Mouse (Mus musculus): ENCODE results near the gene Rbbp4. TPM values are rescaled to one million over a fixed set of nuclear protein-coding genes. Genes with fewer than 3 reads are reported as not detected.
A peak's percentile ranks its signal among the peaks of the same experiment; 100 is the strongest.

The Rbbp4 gene
- polyA plus RNA-seq, 1 experiment, result 23.5 TPM

DNA sequence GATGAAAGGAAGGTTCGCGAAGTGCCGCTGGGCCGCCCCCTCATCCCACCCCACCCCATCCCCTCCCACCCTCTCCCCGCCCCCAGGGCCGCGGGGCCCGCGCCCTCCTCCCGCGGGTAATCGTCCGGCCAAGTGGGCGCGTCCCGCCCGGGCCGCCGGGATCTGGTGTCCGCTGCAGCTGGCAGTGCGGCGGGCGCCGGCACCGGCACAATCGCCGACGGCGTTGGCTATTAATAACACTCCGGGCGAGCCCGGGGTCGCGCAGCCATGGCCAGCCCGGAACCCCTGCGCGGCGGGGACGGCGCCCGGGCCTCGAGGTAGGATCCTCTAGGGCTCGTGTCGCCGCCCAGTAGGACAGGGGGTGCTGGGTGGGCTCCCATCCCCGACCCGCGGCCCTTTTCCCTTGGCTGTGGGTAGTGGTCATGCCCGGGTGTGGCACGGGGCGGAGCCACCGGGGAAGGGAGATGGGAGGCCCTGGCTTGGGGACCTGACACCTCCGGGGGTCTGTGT lies 47.6 kb downstream of the Rbbp4 start, which contains the start of gene Sync:
TSS of gene Sync (plus strand) at position 146 of the 510 bp plus-strand sequence.
- Histone ChIP-seq H3K4me1 (ENCODE audit: control insufficient read depth, insufficient read depth, low read length) (peaks cover 2% of the 10 kb centered on the region; the same call in 1 of the 2 replicates), H3K4me3 (replicated peaks; ENCODE audit: extremely low read depth, low read depth, low read length) (peak within 1 kb of the TSS; percentile 49)
- 2% methylated on average over 48 of the region's 53 CpGs for WGBS
- no peak for TF ChIP-seq CTCF (IDR thresholded peaks at IDR 0.05; ENCODE audit: insufficient read depth, low read length)
- no peak for TF ChIP-seq POLR2A (IDR thresholded peaks at IDR 0.05; ENCODE audit: borderline replicate concordance, extremely low read depth, low read depth, low read length)
- DNase-seq, result no peak

DNA sequence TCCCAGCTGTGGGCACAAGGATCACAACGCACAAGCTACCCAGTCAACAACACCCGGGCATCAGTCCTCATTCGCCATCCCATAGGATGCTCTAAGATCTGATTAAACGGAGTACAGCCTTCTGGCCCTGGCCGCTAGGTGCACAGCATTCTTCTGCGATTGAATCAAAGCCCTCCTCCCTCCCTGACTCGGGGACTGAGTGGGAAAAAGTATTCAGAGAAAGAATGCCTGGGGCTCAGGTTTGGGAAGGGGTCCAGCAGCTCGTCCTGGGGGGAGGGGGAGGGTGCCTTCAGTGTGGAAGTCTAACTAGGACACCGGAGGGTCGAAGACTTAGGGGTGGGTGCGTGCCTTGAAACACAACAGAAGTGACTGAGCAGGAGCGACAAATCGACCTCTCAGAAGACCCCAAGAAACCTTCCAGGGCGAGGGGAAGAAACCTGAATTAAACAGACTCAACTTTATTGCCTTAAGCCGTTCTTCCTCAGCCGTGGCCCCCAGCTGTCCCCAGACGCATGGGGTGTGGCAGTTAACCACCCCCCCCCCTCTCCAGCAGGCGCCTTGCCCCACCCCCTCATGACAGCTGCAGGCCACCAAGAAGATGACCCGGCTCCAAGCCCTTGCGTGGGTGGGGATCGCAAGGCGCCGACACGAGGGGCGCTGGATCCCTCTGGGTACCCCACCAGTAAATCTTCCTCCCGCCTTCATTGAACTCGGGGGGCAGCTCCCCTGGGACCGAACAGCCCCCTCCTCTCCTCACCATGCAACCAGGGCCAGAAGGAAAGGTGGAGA lies 48.3 kb downstream of the Rbbp4 start:
- WGBS, result 3% methylated on average over 28 of the region's 28 CpGs
- no peak for DNase-seq
- Histone ChIP-seq H3K4me1 (ENCODE audit: control insufficient read depth, insufficient read depth, low read length) (peaks cover 2% of the 10 kb centered on the region; the same call in 1 of the 2 replicates), H3K4me3 (replicated peaks; ENCODE audit: extremely low read depth, low read depth, low read length) (peak overlapping the region; percentile 49)
- no peak for TF ChIP-seq POLR2A (IDR thresholded peaks at IDR 0.05; ENCODE audit: borderline replicate concordance, extremely low read depth, low read depth, low read length)
- TF ChIP-seq CTCF (IDR thresholded peaks at IDR 0.05; ENCODE audit: insufficient read depth, low read length), result no peak

DNA sequence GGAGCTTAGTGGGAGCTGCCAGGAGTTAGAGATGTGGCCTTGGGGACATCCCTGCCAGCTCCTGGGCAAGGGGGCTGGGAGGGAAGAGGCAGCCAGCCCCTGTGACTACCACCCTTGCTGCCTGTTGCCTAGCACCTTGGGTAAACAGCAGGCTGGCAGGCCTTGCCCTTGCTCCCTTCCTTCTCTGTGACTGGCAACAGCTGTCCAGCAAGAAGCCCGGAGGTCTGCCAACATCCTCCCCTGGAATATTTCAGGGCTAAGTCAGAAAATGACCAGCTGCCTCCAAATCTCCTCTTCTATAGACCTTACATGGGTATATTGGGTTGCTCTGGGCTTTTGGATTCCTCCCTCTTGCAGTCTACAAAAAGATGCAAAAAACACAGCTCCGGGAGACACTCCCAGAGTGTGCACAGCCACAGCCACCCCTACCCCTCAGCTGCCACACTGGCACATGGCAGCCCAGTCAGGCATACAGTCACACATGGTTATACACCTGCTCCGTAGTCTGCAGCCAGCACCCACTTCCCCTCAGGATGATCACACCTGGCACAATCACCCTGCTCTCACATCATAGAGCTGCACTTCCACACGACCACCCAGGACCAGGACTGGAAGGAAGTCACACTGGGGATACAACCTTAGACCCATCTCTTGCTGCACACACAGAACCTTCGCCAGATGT lies 49.0 kb downstream of the Rbbp4 start:
- no peak overlapping the region for H3K4me3 ChIP-seq (replicated peaks; ENCODE audit: extremely low read depth, low read depth, low read length)
- WGBS, result 33% methylated on average over 5 of the region's 5 CpGs
- no peak for DNase-seq
- no peak for TF ChIP-seq POLR2A (IDR thresholded peaks at IDR 0.05; ENCODE audit: borderline replicate concordance, extremely low read depth, low read depth, low read length)
- TF ChIP-seq CTCF (IDR thresholded peaks at IDR 0.05; ENCODE audit: insufficient read depth, low read length), result no peak
- H3K4me1 ChIP-seq (ENCODE audit: control insufficient read depth, insufficient read depth, low read length), result peaks cover 2% of the 10 kb centered on the region; the same call in 1 of the 2 replicates

DNA sequence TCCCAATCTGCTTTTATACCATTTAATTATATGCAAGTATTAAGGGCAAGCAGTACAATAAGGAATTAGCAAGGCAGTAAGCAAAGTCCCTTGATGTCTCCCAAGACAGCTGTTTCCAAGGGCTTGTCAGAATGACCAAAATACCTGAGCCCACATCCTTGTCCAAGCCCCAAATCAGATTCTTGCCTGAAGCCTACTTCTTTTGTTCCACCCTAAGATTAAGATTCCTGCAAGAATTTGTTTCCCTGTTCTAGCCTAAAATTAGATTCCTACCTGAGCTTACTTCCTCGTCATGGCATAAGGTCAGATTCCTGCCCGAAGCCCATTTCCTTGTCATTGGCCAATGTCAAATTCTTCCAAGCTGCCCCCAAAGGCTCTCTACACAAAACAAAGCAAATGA lies 50.5 kb downstream of the Rbbp4 start:
- no peak for DNase-seq
- Histone ChIP-seq H3K4me3 (replicated peaks; ENCODE audit: extremely low read depth, low read depth, low read length) (no peak overlapping the region), H3K4me1 (ENCODE audit: control insufficient read depth, insufficient read depth, low read length) (peaks cover 2% of the 10 kb centered on the region; the same call in 1 of the 2 replicates)
- 60% methylated on average over 2 of the region's 2 CpGs for WGBS
- TF ChIP-seq CTCF (IDR thresholded peaks at IDR 0.05; ENCODE audit: insufficient read depth, low read length) (no peak), POLR2A (IDR thresholded peaks at IDR 0.05; ENCODE audit: borderline replicate concordance, extremely low read depth, low read depth, low read length) (no peak)

DNA sequence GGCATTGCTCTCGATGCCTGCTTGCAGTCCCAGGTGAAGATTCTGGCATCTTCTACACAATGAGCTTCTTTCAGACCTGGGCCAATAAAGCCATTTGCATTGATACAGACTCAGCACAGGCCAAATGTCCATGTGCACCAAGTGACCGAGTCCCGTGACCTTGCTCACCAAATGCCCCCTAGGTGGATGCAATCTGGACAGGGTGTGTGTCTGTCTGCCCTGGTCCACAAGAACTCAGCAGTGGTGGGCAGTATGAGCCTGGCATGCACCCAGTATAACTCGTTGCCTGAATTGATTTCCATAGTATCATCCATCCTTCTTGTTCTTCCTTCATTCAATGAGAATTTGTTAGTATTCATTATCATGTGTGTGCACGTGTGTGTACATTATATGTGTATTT lies 51.9 kb downstream of the Rbbp4 start:
- Histone ChIP-seq H3K4me1 (ENCODE audit: control insufficient read depth, insufficient read depth, low read length) (peaks cover 2% of the 10 kb centered on the region; the same call in 1 of the 2 replicates), H3K4me3 (replicated peaks; ENCODE audit: extremely low read depth, low read depth, low read length) (no peak overlapping the region)
- 93% methylated on average over 5 of the region's 5 CpGs for WGBS
- DNase-seq, result no peak
- TF ChIP-seq POLR2A (IDR thresholded peaks at IDR 0.05; ENCODE audit: borderline replicate concordance, extremely low read depth, low read depth, low read length) (no peak), CTCF (IDR thresholded peaks at IDR 0.05; ENCODE audit: insufficient read depth, low read length) (no peak)

DNA sequence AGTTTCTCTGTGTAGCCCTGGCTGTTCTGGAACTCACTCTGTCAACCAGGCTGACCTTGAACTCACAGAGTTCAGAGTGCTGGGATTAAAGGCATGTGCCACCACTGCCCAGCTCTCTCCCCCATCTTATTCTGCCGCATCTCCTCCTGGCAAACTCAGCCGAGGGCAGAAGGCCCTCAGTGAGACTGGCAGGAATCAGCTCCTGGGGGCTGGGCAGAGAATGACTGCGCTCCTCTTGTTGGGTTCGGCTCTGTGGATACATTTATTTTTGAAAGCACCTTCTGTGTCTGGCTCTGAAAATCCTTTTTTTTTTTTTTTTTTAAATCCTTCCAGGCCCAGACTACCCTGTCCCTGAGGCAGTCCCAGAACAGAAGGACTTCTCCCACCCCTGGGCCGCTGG lies 52.4 kb downstream of the Rbbp4 start:
- TF ChIP-seq POLR2A (IDR thresholded peaks at IDR 0.05; ENCODE audit: borderline replicate concordance, extremely low read depth, low read depth, low read length), result no peak
- TF ChIP-seq CTCF (IDR thresholded peaks at IDR 0.05; ENCODE audit: insufficient read depth, low read length), result no peak
- 82% methylated on average over 5 of the region's 5 CpGs for WGBS

DNA sequence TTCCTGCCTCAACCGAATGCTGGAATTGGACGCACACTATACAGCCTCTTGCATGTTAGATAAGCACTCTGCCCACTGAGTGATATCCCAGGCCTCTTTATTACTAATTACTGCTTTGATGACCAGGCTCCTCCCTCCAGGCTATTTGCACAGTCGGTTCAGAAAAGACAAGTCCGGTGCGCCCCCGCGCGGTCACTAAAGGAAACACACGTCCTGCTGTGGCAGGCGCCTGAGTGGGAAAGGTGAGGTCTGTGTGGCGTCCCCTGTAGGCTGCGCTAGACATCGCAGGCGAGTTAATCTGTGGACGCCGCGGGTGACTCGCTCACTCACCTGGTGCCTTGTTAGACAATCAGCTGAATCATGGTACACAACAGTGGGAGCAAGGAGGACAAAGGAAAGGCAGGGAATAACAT lies 58.7 kb downstream of the Rbbp4 start:
- TF ChIP-seq POLR2A (IDR thresholded peaks at IDR 0.05; ENCODE audit: borderline replicate concordance, extremely low read depth, low read depth, low read length), result no peak
- peak; percentile 95 for TF ChIP-seq CTCF (IDR thresholded peaks at IDR 0.05; ENCODE audit: insufficient read depth, low read length)
- peaks cover 7% of the 10 kb centered on the region for H3K4me1 ChIP-seq (ENCODE audit: control insufficient read depth, insufficient read depth, low read length)
- DNase-seq, result peak; percentile 94
- under 1% methylated on average over 18 of the region's 18 CpGs for WGBS
- H3K4me3 ChIP-seq (replicated peaks; ENCODE audit: extremely low read depth, low read depth, low read length), result no peak overlapping the region

More for the DNA sequence above, 52.4 kb downstream of the Rbbp4 start:
- Histone ChIP-seq H3K4me1 (ENCODE audit: control insufficient read depth, insufficient read depth, low read length) (peaks cover 2% of the 10 kb centered on the region; the same call in 1 of the 2 replicates), H3K4me3 (replicated peaks; ENCODE audit: extremely low read depth, low read depth, low read length) (no peak overlapping the region)
- DNase-seq, result no peak

DNA sequence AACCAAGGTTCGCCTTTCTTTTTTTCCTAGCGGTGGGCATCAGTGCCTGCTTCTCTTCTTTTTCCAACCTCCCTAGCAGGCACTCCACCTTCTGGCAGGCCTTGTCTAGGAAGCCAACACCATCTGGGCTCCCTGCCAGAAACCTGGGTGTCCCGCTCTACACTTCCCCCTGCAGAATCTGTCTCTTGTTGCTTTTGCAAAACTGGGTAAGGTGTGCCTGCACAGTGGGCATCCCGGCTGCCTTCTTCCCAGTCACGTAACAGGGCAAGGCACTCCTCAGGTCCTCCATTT lies 62.5 kb downstream of the Rbbp4 start:
- Histone ChIP-seq H3K4me3 (replicated peaks; ENCODE audit: extremely low read depth, low read depth, low read length) (no peak overlapping the region), H3K4me1 (ENCODE audit: control insufficient read depth, insufficient read depth, low read length) (peaks cover 7% of the 10 kb centered on the region)
- TF ChIP-seq POLR2A (IDR thresholded peaks at IDR 0.05; ENCODE audit: borderline replicate concordance, extremely low read depth, low read depth, low read length), result no peak
- no peak for DNase-seq
- WGBS, result 30% methylated on average over 5 of the region's 5 CpGs

DNA sequence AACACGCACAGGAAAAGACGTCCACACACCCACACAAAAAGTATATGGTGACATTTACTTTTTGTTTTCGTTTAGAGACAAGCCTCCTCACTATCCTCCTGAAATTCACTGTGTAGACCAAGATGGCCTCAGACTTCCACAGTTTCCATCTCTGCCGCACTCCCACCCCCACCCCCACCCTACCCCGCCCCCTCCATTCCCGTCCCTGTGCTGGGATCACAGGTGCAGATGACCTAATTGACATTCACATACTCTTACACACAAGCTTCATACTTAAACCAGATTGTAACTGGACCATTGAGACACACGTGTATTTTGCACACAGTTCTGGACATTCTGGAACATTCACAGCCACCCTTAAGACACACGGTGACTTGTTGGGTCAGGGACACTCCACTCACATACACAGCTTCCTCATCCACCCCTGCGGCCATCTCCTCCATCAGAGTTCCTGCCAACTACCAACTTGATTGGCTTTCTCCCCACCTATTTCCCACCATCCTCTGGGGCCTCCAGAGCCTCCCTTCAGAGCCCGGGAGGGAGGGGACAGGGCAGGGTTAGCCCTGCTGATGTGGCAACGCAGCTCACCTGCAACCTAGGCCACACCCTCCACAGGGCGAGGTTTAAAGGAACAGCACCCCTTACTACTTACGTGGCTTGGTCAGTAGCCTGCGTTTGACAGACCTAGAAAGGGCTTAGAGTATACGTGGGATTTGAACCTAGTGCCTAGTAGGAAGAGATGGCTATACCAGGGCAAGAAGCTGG lies 63.0 kb downstream of the Rbbp4 start:
- H3K4me1 ChIP-seq (ENCODE audit: control insufficient read depth, insufficient read depth, low read length), result peaks cover 7% of the 10 kb centered on the region
- peak overlapping the region; percentile 41 for H3K4me3 ChIP-seq (replicated peaks; ENCODE audit: extremely low read depth, low read depth, low read length)
- peak; percentile 71 for DNase-seq
- WGBS, result 24% methylated on average over 15 of the region's 15 CpGs
- TF ChIP-seq CTCF (IDR thresholded peaks at IDR 0.05; ENCODE audit: insufficient read depth, low read length), result no peak
- TF ChIP-seq POLR2A (IDR thresholded peaks at IDR 0.05; ENCODE audit: borderline replicate concordance, extremely low read depth, low read depth, low read length), result peak; percentile 44; the same call in 1 of the 2 replicates

Data from lung, adult 2 months (tissue).